20 mouse cellular contexts compared by ENCODE assay signal in the genomic region with DNA sequence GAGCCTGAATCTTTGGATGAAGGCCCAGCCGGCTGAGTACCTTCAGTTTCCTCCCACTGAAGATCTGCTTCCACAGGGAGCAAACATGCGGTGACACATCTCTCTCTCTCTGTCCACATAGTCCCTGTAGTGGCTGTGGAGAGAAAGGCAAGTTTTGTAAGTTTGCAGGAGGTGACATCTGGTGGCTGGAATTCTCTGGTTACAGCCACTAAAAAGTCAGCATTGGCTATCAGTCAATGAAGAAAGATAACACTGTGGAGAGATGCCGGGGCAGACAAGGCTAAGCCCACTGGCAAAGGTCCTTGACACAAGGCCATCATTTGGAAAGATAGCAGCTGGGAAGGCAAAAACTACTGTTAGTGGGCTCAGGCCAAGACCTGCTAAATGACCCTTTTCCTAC. TPM values are rescaled to one million over a fixed set of nuclear protein-coding genes. Genes with fewer than 3 reads are reported as not detected.
DNase-seq lines count a peak whose midpoint lies in the region; ATAC-seq and TF ChIP-seq lines count a peak whose summit lies in the region.
"Had no signal": no experiment of that assay in that cellular context is flagged by ENCODE, and none has a peak within 500 bp of the region (broad histone marks: within the 10 kb centered on the region; RNA-seq: fewer than 3 reads in every experiment).

No protein-coding gene starts in this region.

- TF ChIP-seq CTCF in lung, embryonic 14.5 days (IDR thresholded peaks at IDR 0.05; ENCODE audit: low read depth), result peak; percentile 48

- H3K4me2 ChIP-seq in hindbrain, embryonic 14.5 days (replicated peaks), result no peak overlapping the region
- no peak overlapping the region for H3K4me2 ChIP-seq in hindbrain, embryonic 16.5 days (ENCODE audit: low read length)
- H3K4me2 ChIP-seq in lung, embryonic 14.5 days, result no peak overlapping the region
- H3K4me2 ChIP-seq: embryonic facial prominence, embryonic 12.5 days; forebrain, embryonic 12.5 days; intestine, embryonic 15.5 days; limb, embryonic 15.5 days; midbrain, embryonic 13.5 days; neural tube, embryonic 12.5 days had no signal

- 70% methylated on average over 3 of the region's 3 CpGs for WGBS in hindbrain, embryonic 14.5 days
- WGBS in hindbrain, embryonic 16.5 days, result 75% methylated on average over 3 of the region's 3 CpGs
- 18% methylated on average over 3 of the region's 3 CpGs for WGBS in lung, embryonic 14.5 days

- H3K4me3 ChIP-seq in hindbrain, embryonic 14.5 days (replicated peaks; ENCODE audit: low read length), result no peak overlapping the region
- no peak overlapping the region for H3K4me3 ChIP-seq in hindbrain, embryonic 16.5 days (ENCODE audit: low read length)
- H3K4me3 ChIP-seq in lung, embryonic 14.5 days (ENCODE audit: low read depth, low read length), result no peak overlapping the region
- H3K4me3 ChIP-seq: embryonic facial prominence, embryonic 12.5 days; forebrain, embryonic 12.5 days; intestine, embryonic 15.5 days; limb, embryonic 15.5 days; midbrain, embryonic 13.5 days; neural tube, embryonic 12.5 days had no signal

- no peak for ATAC-seq in hindbrain, embryonic 14.5 days (ENCODE audit: low FRiP score)
- ATAC-seq in hindbrain, embryonic 16.5 days, result no peak
- no peak for ATAC-seq in lung, embryonic 14.5 days (ENCODE audit: insufficient read depth)
- no peak for ATAC-seq in inflammation-experienced regulatory T-cells, adult 6 months
- ATAC-seq: intestine, embryonic 15.5 days; midbrain, embryonic 13.5 days had no signal

- H3K9ac ChIP-seq in hindbrain, embryonic 14.5 days, result no peak overlapping the region
- H3K9ac ChIP-seq in hindbrain, embryonic 16.5 days (ENCODE audit: low read depth, low read length), result no peak overlapping the region
- no peak overlapping the region for H3K9ac ChIP-seq in lung, embryonic 14.5 days
- H3K9ac ChIP-seq: embryonic facial prominence, embryonic 12.5 days; forebrain, embryonic 12.5 days; intestine, embryonic 15.5 days; limb, embryonic 15.5 days; midbrain, embryonic 13.5 days; neural tube, embryonic 12.5 days had no signal

- H3K27ac ChIP-seq in hindbrain, embryonic 14.5 days, result no peak overlapping the region
- H3K27ac ChIP-seq in hindbrain, embryonic 16.5 days (ENCODE audit: low read depth, low read length), result no peak overlapping the region
- no peak overlapping the region for H3K27ac ChIP-seq in lung, embryonic 14.5 days (ENCODE audit: low read depth)
- H3K27ac ChIP-seq: embryonic facial prominence, embryonic 12.5 days; forebrain, embryonic 12.5 days; intestine, embryonic 15.5 days; limb, embryonic 15.5 days; midbrain, embryonic 13.5 days; neural tube, embryonic 12.5 days had no signal

- H3K9me3 ChIP-seq in hindbrain, embryonic 14.5 days (ENCODE audit: control insufficient read depth, low read length), result no peaks in the 10 kb centered on the region
- H3K9me3 ChIP-seq in hindbrain, embryonic 16.5 days (ENCODE audit: control insufficient read depth, low read length), result no peaks in the 10 kb centered on the region
- H3K9me3 ChIP-seq in lung, embryonic 14.5 days (ENCODE audit: low read depth, low read length), result no peaks in the 10 kb centered on the region
- H3K9me3 ChIP-seq: embryonic facial prominence, embryonic 12.5 days; forebrain, embryonic 12.5 days; intestine, embryonic 15.5 days; limb, embryonic 15.5 days; midbrain, embryonic 13.5 days; neural tube, embryonic 12.5 days had no signal

- peak; percentile 56 to 83 for DNase-seq in adrenal gland, adult (ENCODE audit: inconsistent age in 2 of 2, low spot score in 1 of 2)
- no peak for DNase-seq in adrenal gland, postnatal 4 days (ENCODE audit: low spot score in 2 of 2)
- peak; percentile 25 for DNase-seq in hindbrain, embryonic 14.5 days (ENCODE audit: low spot score)
- peak; percentile 40 for DNase-seq in lung, embryonic 14.5 days
- DNase-seq in lung, adult 18-20 months, result no peak
- DNase-seq in brain, adult 2 months (ENCODE audit: low read depth, low spot score), result peak; percentile 24
- DNase-seq: cerebellum, adult 9-11 months; lung, postnatal 36 days; right cerebral cortex, postnatal 14 days; thymus, postnatal 14 days had no signal

- H3K4me1 ChIP-seq in hindbrain, embryonic 14.5 days (replicated peaks; ENCODE audit: control insufficient read depth, insufficient read depth, low read length), result no peaks in the 10 kb centered on the region
- no peaks in the 10 kb centered on the region for H3K4me1 ChIP-seq in hindbrain, embryonic 16.5 days (ENCODE audit: control insufficient read depth, insufficient read depth, low read depth, low read length)
- H3K4me1 ChIP-seq in lung, embryonic 14.5 days (ENCODE audit: insufficient read depth), result no peaks in the 10 kb centered on the region
- H3K4me1 ChIP-seq: embryonic facial prominence, embryonic 12.5 days; forebrain, embryonic 12.5 days; intestine, embryonic 15.5 days; limb, embryonic 15.5 days; midbrain, embryonic 13.5 days; neural tube, embryonic 12.5 days had no signal

- H3K36me3 ChIP-seq in hindbrain, embryonic 14.5 days (replicated peaks; ENCODE audit: control insufficient read depth, insufficient read depth), result no peaks in the 10 kb centered on the region
- no peaks in the 10 kb centered on the region for H3K36me3 ChIP-seq in hindbrain, embryonic 16.5 days (ENCODE audit: control insufficient read depth, insufficient read depth, low read length)
- H3K36me3 ChIP-seq in lung, embryonic 14.5 days (ENCODE audit: insufficient read depth), result no peaks in the 10 kb centered on the region
- H3K36me3 ChIP-seq: embryonic facial prominence, embryonic 12.5 days; forebrain, embryonic 12.5 days; intestine, embryonic 15.5 days; limb, embryonic 15.5 days; midbrain, embryonic 13.5 days; neural tube, embryonic 12.5 days had no signal

- H3K27me3 ChIP-seq in hindbrain, embryonic 14.5 days (ENCODE audit: control insufficient read depth, insufficient read depth, low read length), result no peaks in the 10 kb centered on the region
- H3K27me3 ChIP-seq in hindbrain, embryonic 16.5 days (replicated peaks; ENCODE audit: control insufficient read depth, insufficient read depth, low read length), result no peaks in the 10 kb centered on the region
- no peaks in the 10 kb centered on the region for H3K27me3 ChIP-seq in lung, embryonic 14.5 days (ENCODE audit: insufficient read depth, low read length)
- H3K27me3 ChIP-seq: embryonic facial prominence, embryonic 12.5 days; forebrain, embryonic 12.5 days; intestine, embryonic 15.5 days; limb, embryonic 15.5 days; midbrain, embryonic 13.5 days; neural tube, embryonic 12.5 days had no signal

RNA-seq across cellular contexts. Expression of gene Fkbp6, which starts 12.3 kb away (rescaled TPM):
- total RNA-seq in adrenal gland, postnatal 4 days (2021), result under 1 TPM; 0.23 to 0.48 TPM
- polyA plus RNA-seq in hindbrain, embryonic 14.5 days (2014; fragmentation: Nextera tagmentation; extraction: Ambion mirVana), result 0.24 TPM in 1 of 2 replicates, not detected in the other
- polyA plus RNA-seq in hindbrain, embryonic 16.5 days (2015; fragmentation: Nextera tagmentation; extraction: Ambion mirVana), result 0.16 and 0.55 TPM in 2 replicates
- polyA plus RNA-seq in lung, embryonic 14.5 days (2014; fragmentation: Nextera tagmentation; extraction: Ambion mirVana), result 0.15 TPM in 1 of 2 replicates, not detected in the other
- polyA plus RNA-seq in inflammation-experienced regulatory T-cells, adult 6 months (2017; shearing (Covaris generic)), result not detected
- total RNA-seq: gastrocnemius, adult 8-10 months had no signal
- polyA plus RNA-seq: embryonic facial prominence, embryonic 12.5 days; heart, embryonic 16.5 days; limb, embryonic 15.5 days; neural tube, embryonic 12.5 days had no signal

RNA-seq across cellular contexts. Expression of gene Trim50, which starts 15.5 kb away (rescaled TPM):
- total RNA-seq in adrenal gland, postnatal 4 days (2021), result under 1 TPM in 1 of 2 experiments, not detected in 1; 0.20 TPM
- not detected in 2 replicates for polyA plus RNA-seq in hindbrain, embryonic 14.5 days (2014; fragmentation: Nextera tagmentation; extraction: Ambion mirVana)
- not detected in 2 replicates for polyA plus RNA-seq in hindbrain, embryonic 16.5 days (2015; fragmentation: Nextera tagmentation; extraction: Ambion mirVana)
- polyA plus RNA-seq in lung, embryonic 14.5 days (2014; fragmentation: Nextera tagmentation; extraction: Ambion mirVana), result not detected in 2 replicates
- not detected for polyA plus RNA-seq in inflammation-experienced regulatory T-cells, adult 6 months (2017; shearing (Covaris generic))
- total RNA-seq: gastrocnemius, adult 8-10 months had no signal
- polyA plus RNA-seq: embryonic facial prominence, embryonic 12.5 days; forebrain, embryonic 12.5 days; heart, embryonic 16.5 days; limb, embryonic 15.5 days; neural tube, embryonic 12.5 days had no signal

RNA-seq across cellular contexts. Expression of gene Nsun5, which starts 32.2 kb away (rescaled TPM):
- total RNA-seq in adrenal gland, postnatal 4 days (2021), result 10 to 100 TPM; 23.9 to 24.9 TPM
- 21.1 and 21.9 TPM in 2 replicates for polyA plus RNA-seq in hindbrain, embryonic 14.5 days (2014; fragmentation: Nextera tagmentation; extraction: Ambion mirVana)
- 30.7 and 35.1 TPM in 2 replicates for polyA plus RNA-seq in hindbrain, embryonic 16.5 days (2015; fragmentation: Nextera tagmentation; extraction: Ambion mirVana)
- 26.7 and 30.7 TPM in 2 replicates for polyA plus RNA-seq in lung, embryonic 14.5 days (2014; fragmentation: Nextera tagmentation; extraction: Ambion mirVana)
- polyA plus RNA-seq in inflammation-experienced regulatory T-cells, adult 6 months (2017; shearing (Covaris generic)), result 10 to 100 TPM; 21.8 to 28.0 (median 23.3) TPM

RNA-seq across cellular contexts. Expression of gene Pom121, which starts 56.8 kb away (rescaled TPM):
- total RNA-seq in adrenal gland, postnatal 4 days (2021), result 10 to 100 TPM; 35.9 to 40.7 TPM
- polyA plus RNA-seq in hindbrain, embryonic 14.5 days (2014; fragmentation: Nextera tagmentation; extraction: Ambion mirVana), result 12.4 and 12.7 TPM in 2 replicates
- polyA plus RNA-seq in hindbrain, embryonic 16.5 days (2015; fragmentation: Nextera tagmentation; extraction: Ambion mirVana), result 7.4 and 9.1 TPM in 2 replicates
- 18.9 and 19.1 TPM in 2 replicates for polyA plus RNA-seq in lung, embryonic 14.5 days (2014; fragmentation: Nextera tagmentation; extraction: Ambion mirVana)
- 10 to 100 TPM; 13.2 to 18.7 (median 13.7) TPM for polyA plus RNA-seq in inflammation-experienced regulatory T-cells, adult 6 months (2017; shearing (Covaris generic))

Comparison
In these comparisons a context has a peak if more than half of its experiments do, and no peak if none do; other contexts are left out.
1. DNase-seq: peak in adrenal gland, adult (2 of 2), hindbrain, embryonic 14.5 days (single experiment), lung, embryonic 14.5 days (single experiment) and brain, adult 2 months (single experiment); none in adrenal gland, postnatal 4 days (0 of 2) and lung, adult 18-20 months (0 of 2).